Mouse (Mus musculus) bone marrow macrophage, adult 2 months (primary cell): ENCODE results near the gene Dlg1.

ENCODE experiments used
- CTCF ChIP-seq: IDR thresholded peaks from 2 replicates; pipeline ENCODE4 v1.5.1; 2012; ENCODE audit warnings: low read depth, mild to moderate bottlenecking, low read length, moderate library complexity
- POLR2A ChIP-seq: IDR thresholded peaks from 2 replicates; pipeline ENCODE4 v1.6.1; 2012; ENCODE audit warnings: mild to moderate bottlenecking, low read depth, low read length, borderline replicate concordance

GRCm38 (mm10) chr16:31893396-31894141 lies 230.3 kb downstream of the Dlg1 start:
- no peak for TF ChIP-seq CTCF
- no peak for TF ChIP-seq POLR2A
